Mouse (Mus musculus): ENCODE results near the gene Clca3a2.

DNA sequence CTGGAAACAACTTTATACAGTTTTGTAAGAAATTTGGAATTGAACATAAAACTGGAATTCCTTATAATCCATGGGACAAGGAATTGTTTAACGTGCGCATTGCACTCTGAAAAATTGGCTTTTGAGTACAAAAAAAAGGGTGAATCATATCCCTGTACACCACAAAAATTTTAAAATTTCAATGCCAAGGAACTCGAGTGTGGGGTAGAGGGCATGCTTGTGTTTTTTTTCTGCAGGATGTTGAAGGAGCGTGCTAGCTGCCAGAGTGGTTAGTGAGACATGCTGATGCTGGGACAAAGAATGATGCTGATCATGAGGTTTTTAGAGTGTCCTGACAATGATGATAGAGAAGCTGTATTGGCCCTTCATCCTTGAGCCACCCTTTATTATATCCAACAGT is 54.1 kb downstream of the Clca3a2 start:
- TF ChIP-seq POLR2A (IDR thresholded peaks at IDR 0.05; ENCODE audit: low read depth, low read length) (no peak), CTCF (IDR thresholded peaks at IDR 0.05; ENCODE audit: extremely low read depth, insufficient read depth, insufficient read length, insufficient replicate concordance) (no peak)
